Mouse (Mus musculus): Measurements from ENCODE around the gene Plscr2. TPM values are rescaled to one million over a fixed set of nuclear protein-coding genes. Genes with fewer than 3 reads are reported as not detected.

Plscr2 gene
- polyA plus RNA-seq, 1 experiment from 2014 or later: 2.4 TPM

DNA sequence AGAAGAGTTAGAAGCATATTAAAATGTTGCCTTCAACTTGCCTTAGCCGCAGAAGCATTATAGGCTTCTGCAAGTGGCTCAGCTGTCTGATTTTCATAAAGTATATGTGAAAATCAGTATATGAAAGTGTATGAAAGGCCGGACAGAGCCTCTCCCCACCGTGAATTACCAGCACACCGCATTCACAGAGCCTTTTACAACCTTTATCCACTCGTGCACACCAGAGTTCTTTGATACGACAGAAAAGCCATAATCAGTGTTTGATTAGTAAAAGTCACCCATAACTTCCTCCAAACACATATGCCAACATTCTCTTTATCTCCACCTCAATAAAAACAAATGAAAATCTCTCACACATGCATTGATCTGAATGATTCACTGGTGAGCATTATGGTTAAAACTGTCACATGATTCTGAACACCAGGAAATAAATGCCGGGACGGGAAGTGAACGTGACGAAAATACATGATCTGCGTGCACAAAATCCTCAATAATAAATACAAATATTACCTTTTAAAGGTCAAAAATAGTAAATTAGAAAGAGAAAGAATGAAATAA, 40.4 kb upstream of the Plscr2 start:
- no peak overlapping the region for H3K4me2 ChIP-seq (replicated peaks; ENCODE audit: low read depth)
- 0 out of 2 replicates have a peak overlapping the region, but pooled peaks have one; percentile 18 for H3K27ac ChIP-seq (replicated peaks)
- H3K9ac ChIP-seq (ENCODE audit: low read length): no peak overlapping the region
- H3K27me3 ChIP-seq (ENCODE audit: control insufficient read depth, insufficient read depth, low read length): no peaks in the 10 kb centered on the region
- no peaks in the 10 kb centered on the region for H3K9me3 ChIP-seq (ENCODE audit: control insufficient read depth, low read length)
- 78% methylated on average over 11 of the region's 11 CpGs for WGBS
- no peaks in the 10 kb centered on the region for H3K4me1 ChIP-seq (replicated peaks; ENCODE audit: control insufficient read depth, insufficient read depth)
- no peaks in the 10 kb centered on the region for H3K36me3 ChIP-seq (ENCODE audit: control insufficient read depth, insufficient read depth, low read length)
- DNase-seq (ENCODE audit: low spot score) (no peak), ATAC-seq (ENCODE audit: low FRiP score, low TSS enrichment) (no peak)
- TF ChIP-seq EP300 (optimal IDR thresholded peaks at IDR 0.05): no peak
- TF ChIP-seq CTCF (IDR thresholded peaks at IDR 0.05; ENCODE audit: low read depth): no peak
- H3K4me3 ChIP-seq (ENCODE audit: low read depth, low read length): no peak overlapping the region

GRCm38 (mm10) chr9:92248773-92249446, 26.5 kb upstream of the Plscr2 start:
- H3K9me3 ChIP-seq (ENCODE audit: control insufficient read depth, low read length): no peaks in the 10 kb centered on the region
- no peaks in the 10 kb centered on the region for H3K36me3 ChIP-seq (ENCODE audit: control insufficient read depth, insufficient read depth, low read length)
- no peaks in the 10 kb centered on the region for H3K27me3 ChIP-seq (ENCODE audit: control insufficient read depth, insufficient read depth, low read length)
- H3K4me3 ChIP-seq (ENCODE audit: low read depth, low read length): no peak overlapping the region
- DNase-seq (ENCODE audit: low spot score) (no peak), ATAC-seq (ENCODE audit: low FRiP score, low TSS enrichment) (no peak)
- H3K27ac ChIP-seq (replicated peaks): no peak overlapping the region
- no peak overlapping the region; the same call in 1 of the 2 replicates for H3K4me2 ChIP-seq (replicated peaks; ENCODE audit: low read depth)
- no peak for TF ChIP-seq EP300 (optimal IDR thresholded peaks at IDR 0.05)
- TF ChIP-seq CTCF (IDR thresholded peaks at IDR 0.05; ENCODE audit: low read depth): no peak
- H3K9ac ChIP-seq (ENCODE audit: low read length): no peak overlapping the region
- WGBS: 80% methylated on average over 7 of the region's 7 CpGs
- no peaks in the 10 kb centered on the region for H3K4me1 ChIP-seq (replicated peaks; ENCODE audit: control insufficient read depth, insufficient read depth)

- Histone ChIP-seq H3K27ac (replicated peaks) (peak within 1 kb of the TSS; percentile 92), H3K9ac (ENCODE audit: low read length) (peak within 1 kb of the TSS; percentile 71), H3K9me3 (ENCODE audit: control insufficient read depth, low read length) (no peaks in the 10 kb centered on the region), H3K4me1 (replicated peaks; ENCODE audit: control insufficient read depth, insufficient read depth) (no peaks in the 10 kb centered on the region), H3K4me3 (ENCODE audit: low read depth, low read length) (peak within 1 kb of the TSS; percentile 60), H3K4me2 (replicated peaks; ENCODE audit: low read depth) (peak within 1 kb of the TSS; percentile 85), H3K36me3 (ENCODE audit: control insufficient read depth, insufficient read depth, low read length) (no peaks in the 10 kb centered on the region), H3K27me3 (ENCODE audit: control insufficient read depth, insufficient read depth, low read length) (no peaks in the 10 kb centered on the region)
- no peak for DNase-seq (ENCODE audit: low spot score)
- WGBS: 38% methylated on average over 7 of the region's 7 CpGs
- no peak for ATAC-seq (ENCODE audit: low FRiP score, low TSS enrichment)
- no peak for TF ChIP-seq CTCF (IDR thresholded peaks at IDR 0.05; ENCODE audit: low read depth)
- TF ChIP-seq EP300 (optimal IDR thresholded peaks at IDR 0.05): no peak
Measured at GRCm38 (mm10) chr9:92249447-92249852, 26.0 kb upstream of the Plscr2 start, which contains the start of gene Plscr1. Plscr1 (plus strand) TSS chr9:92249750.

GRCm38 (mm10) chr9:92249987-92250772, 25.2 kb upstream of the Plscr2 start:
- WGBS: under 1% methylated on average over 40 of the region's 40 CpGs
- H3K27ac ChIP-seq (replicated peaks): peak overlapping the region; percentile 92
- ATAC-seq (ENCODE audit: low FRiP score, low TSS enrichment) (peak; percentile 96), DNase-seq (ENCODE audit: low spot score) (peak; percentile 89)
- TF ChIP-seq CTCF (IDR thresholded peaks at IDR 0.05; ENCODE audit: low read depth) (peak; percentile 33), EP300 (optimal IDR thresholded peaks at IDR 0.05) (no peak)
- H3K27me3 ChIP-seq (ENCODE audit: control insufficient read depth, insufficient read depth, low read length): no peaks in the 10 kb centered on the region
- H3K4me2 ChIP-seq (replicated peaks; ENCODE audit: low read depth): peak overlapping the region; percentile 85
- H3K9me3 ChIP-seq (ENCODE audit: control insufficient read depth, low read length): no peaks in the 10 kb centered on the region
- H3K9ac ChIP-seq (ENCODE audit: low read length): peak overlapping the region; percentile 71
- no peaks in the 10 kb centered on the region for H3K36me3 ChIP-seq (ENCODE audit: control insufficient read depth, insufficient read depth, low read length)
- H3K4me3 ChIP-seq (ENCODE audit: low read depth, low read length): peak overlapping the region; percentile 60
- no peaks in the 10 kb centered on the region for H3K4me1 ChIP-seq (replicated peaks; ENCODE audit: control insufficient read depth, insufficient read depth)

GRCm38 (mm10) chr9:92252718-92253117, 22.7 kb upstream of the Plscr2 start:
- H3K27me3 ChIP-seq (ENCODE audit: control insufficient read depth, insufficient read depth, low read length): no peaks in the 10 kb centered on the region
- WGBS: 67% methylated on average over 5 of the region's 5 CpGs
- H3K9ac ChIP-seq (ENCODE audit: low read length): no peak overlapping the region
- H3K36me3 ChIP-seq (ENCODE audit: control insufficient read depth, insufficient read depth, low read length): no peaks in the 10 kb centered on the region
- DNase-seq (ENCODE audit: low spot score) (no peak), ATAC-seq (ENCODE audit: low FRiP score, low TSS enrichment) (no peak)
- no peaks in the 10 kb centered on the region for H3K9me3 ChIP-seq (ENCODE audit: control insufficient read depth, low read length)
- H3K4me2 ChIP-seq (replicated peaks; ENCODE audit: low read depth): no peak overlapping the region
- H3K4me3 ChIP-seq (ENCODE audit: low read depth, low read length): no peak overlapping the region
- TF ChIP-seq EP300 (optimal IDR thresholded peaks at IDR 0.05) (no peak), CTCF (IDR thresholded peaks at IDR 0.05; ENCODE audit: low read depth) (no peak)
- no peak overlapping the region for H3K27ac ChIP-seq (replicated peaks)
- H3K4me1 ChIP-seq (replicated peaks; ENCODE audit: control insufficient read depth, insufficient read depth): no peaks in the 10 kb centered on the region
